Mouse (Mus musculus) kidney, adult 11 months (tissue): ENCODE measurements around the gene Foxn4.

Experiments used
- DNase-seq: peaks from one replicate; pipeline ENCODE4 v3.0.0; 2022

Gene Foxn4

DNA sequence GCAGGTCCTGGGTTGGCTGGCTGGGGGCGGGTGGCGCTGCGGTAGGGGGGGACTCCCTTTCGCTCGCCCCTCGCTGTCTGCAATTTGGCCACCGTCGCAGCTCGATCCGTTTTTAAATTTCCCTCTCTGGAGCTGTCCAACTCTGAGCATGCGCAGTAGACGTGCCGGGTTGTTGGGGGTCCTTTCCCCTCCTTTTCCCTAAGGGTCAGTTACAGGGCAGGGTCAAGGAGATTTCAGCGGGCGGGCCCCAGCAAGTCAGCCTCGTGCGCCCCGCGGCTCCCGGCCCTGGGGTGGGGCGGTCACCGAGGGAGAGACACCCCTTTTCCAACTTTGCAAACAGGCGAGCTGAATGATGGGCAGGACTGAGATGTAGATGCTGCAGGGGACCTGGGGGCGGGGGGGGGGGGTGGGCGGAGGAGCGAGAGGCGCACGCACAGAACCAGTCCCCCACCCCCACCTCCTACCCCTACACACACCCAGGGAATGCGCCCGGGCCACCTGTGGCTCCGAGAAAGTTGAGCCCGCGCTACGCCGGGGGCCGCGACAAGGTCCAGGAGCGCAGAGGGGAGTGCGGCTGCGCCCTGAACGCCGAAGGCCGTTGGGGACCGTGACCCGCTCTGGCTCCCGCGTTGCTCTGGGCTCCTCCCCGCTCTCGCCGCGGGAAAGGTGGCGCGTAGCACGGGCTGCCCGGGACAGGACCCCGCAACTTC, at the start of gene Foxn4:
Gene Foxn4, minus strand, starts transcription at position 115 of the 710 bp plus-strand sequence.
- no peak for DNase-seq

GRCm38 (mm10) chr5:114323105-114323790, 49.6 kb upstream of the Foxn4 start:
- no peak for DNase-seq

GRCm38 (mm10) chr5:114309680-114310036, 36.1 kb upstream of the Foxn4 start:
- no peak for DNase-seq

GRCm38 (mm10) chr5:114308765-114309679, 35.4 kb upstream of the Foxn4 start:
- no peak for DNase-seq

- DNase-seq: no peak
Observed at GRCm38 (mm10) chr5:114306496-114306895, 32.9 kb upstream of the Foxn4 start.

DNA sequence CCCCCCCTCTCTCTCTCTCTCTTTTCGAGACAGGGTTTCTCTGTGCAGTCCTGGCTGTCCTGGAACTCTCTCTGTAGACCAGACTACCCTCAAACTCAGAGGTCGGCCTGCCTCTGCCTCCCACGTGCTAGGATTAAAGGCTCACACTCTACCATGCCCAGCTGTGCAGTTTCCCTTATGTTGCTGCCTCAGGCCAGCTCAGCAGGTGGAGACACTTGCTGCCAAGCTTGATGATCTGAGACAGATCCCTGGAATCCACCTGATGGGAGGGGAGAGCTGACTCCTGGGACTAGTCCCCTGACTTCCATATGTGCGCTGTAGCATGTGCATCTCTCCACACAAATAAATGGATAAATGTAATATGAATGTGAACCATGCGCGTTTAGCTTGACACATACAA, 29.6 kb upstream of the Foxn4 start:
- DNase-seq: no peak

GRCm38 (mm10) chr5:114299883-114300610, 26.4 kb upstream of the Foxn4 start:
- no peak for DNase-seq

DNA sequence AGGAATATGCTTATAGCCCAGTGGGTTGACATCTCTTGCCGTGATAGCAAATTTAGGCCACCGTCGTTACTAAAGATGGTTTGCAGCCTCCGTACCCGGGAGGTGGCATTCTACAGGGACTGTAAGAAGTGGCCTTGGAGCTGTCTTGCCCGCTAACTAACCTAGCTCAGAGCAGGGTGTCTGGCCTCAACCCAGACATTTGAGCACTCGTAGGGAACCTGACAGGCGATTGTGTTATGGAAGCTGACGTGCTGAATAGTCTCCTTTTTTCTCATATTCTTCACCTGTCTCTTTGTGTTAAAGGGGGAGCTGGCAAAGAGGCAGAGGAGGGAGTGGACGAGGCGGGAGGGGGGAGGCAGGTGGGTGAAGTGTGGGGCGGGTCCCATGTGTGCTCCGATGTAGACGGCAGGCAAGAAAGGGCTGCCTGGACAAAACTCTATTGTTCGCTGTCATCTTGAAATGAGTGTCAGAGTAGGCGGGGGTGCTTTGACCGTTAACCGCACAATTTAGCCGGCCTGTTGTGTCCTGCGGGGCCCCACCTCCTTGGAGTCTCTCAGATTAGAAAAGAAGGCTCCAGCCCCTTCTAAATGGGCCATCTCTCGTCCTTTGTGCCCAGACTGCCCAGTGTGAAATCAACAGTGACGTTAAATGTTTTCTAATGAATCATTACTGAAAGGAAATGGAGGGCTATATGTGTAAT, 25.7 kb upstream of the Foxn4 start:
- no peak for DNase-seq

- no peak for DNase-seq
Observed at GRCm38 (mm10) chr5:114298212-114298894, 24.7 kb upstream of the Foxn4 start.

GRCm38 (mm10) chr5:114296693-114297631, 23.4 kb upstream of the Foxn4 start:
- DNase-seq: no peak

DNA sequence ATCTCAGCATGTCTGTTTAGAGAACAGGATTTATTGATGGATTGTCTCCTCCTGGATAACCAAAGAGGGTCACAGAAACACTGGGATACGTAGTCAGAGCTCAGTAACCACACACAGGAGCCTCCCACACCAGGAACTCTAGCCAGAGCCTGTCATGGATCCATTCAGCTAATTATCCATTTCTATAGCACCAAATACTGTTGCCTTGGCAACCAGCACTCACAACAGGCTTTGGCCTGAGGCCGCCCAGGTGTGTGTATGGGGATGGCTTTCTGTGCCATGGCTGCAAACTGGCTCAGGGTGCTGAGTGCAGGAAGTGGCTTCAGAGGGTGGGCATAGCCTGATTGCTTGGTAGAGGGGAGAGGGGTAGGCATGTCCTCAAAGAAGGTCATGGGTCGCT, 16.4 kb upstream of the Foxn4 start:
- DNase-seq: no peak

GRCm38 (mm10) chr5:114288874-114289273, 15.3 kb upstream of the Foxn4 start, which contains the start of gene Myo1h:
Gene Myo1h (plus strand): TSS chr5:114289166.
- no peak for DNase-seq

DNA sequence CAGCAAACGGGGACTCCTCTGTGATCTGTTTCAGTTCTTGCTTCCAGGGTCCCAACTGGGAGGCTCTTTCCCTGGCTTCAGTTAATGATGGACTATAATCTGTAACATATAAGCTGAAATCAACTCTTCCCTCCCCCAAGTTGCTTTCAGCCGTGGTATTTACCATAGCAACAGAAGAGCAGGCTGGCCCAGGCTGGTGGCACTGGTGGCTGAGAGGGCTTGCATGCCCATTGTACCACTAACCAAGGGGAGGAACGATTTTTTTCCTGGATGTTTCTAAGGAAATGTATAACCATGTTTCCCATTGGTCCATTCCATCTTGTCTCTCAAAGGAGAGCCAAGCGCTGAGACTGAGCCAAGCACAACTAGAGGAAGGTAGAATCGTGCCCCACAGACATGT, 14.8 kb upstream of the Foxn4 start:
- DNase-seq: no peak

- DNase-seq: no peak
Observed at GRCm38 (mm10) chr5:114286872-114287571, 13.4 kb upstream of the Foxn4 start.

DNA sequence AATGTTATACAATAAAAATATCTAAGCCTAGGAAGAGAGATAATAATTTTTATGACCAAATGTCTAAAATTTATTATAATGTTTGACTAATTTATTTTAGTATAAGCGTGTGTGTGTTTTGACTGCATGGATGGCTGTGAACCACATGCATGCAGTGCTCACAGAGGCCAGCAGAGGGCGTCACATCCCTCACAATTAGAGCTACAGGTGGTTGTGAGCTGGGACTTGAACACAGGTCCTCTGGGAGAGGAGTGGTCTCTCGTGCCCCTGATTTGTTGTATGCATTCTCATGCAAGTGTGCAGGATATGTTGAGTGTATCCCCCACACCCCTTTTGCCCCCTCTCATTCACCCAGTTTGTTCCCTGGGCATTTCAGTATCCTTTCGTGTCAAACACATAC, 12.5 kb upstream of the Foxn4 start:
- no peak for DNase-seq

DNA sequence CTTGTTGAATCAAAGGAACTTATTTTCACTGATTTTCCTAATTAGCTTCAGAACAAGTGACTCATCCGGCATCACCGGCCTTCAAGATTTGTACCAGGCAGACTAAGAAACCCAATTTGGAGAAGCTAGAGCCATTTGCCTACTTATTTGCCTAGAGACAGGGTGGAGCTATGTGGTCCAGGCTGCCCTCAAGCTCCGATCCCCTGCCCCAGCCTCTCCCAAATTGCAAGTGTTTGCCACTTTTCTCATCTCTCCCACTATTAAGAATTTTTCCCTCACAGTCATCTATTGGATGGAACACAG, 11.7 kb upstream of the Foxn4 start:
- no peak for DNase-seq

DNA sequence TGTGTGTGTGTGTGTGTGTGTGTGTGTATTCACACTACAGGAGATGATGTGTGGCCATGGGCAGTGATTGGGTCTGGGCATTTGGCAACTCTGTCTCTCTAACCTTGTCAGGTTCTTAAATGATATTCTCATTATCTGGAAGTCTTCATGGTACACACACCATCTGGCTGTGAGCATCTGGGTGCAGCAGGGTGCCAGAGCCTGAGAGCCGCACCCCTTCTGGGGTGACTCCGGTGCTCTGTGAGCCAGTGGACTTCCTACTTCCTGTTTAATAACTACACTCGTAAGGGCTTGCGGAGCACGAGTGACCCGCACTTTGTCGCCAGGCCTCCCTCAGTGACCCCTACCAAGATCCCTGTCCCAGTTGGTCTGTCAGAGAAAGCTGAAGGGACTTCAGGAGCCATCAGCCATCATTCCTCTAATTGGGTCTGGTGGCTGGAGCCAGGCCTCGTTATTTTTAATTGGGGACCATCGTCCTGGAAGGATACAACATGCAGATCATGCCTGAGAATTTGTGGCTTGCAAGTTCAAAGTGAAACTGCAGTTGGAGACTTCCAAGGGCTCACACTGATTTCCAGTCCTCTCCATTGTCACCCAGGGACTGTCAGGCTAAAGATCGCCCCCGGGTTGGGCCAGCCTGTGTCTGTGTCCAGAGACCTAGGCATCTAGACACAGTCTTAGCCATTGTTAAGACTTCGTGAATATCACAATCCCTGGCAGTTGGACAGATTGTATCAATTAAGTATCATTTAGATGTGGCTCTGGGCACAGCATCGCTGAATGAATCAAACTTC, 11.2 kb upstream of the Foxn4 start:
- DNase-seq: no peak

GRCm38 (mm10) chr5:114282346-114282745, 8.7 kb upstream of the Foxn4 start:
- no peak for DNase-seq
